Mouse (Mus musculus) liver, postnatal 0 days (tissue): Measurements from ENCODE around the gene Zfp473.

Experiments
- CTCF ChIP-seq: sonication (generic); IDR thresholded peaks from 2 replicates; pipeline ENCODE4 v1.5.1; 2016; ENCODE audit warnings: antibody characterized with exemption, low read depth
- EP300 ChIP-seq: IDR thresholded peaks from 2 replicates; pipeline ENCODE4 v1.6.1; 2016; ENCODE audit warnings: antibody characterized with exemption, low read depth, mild to moderate bottlenecking

GRCm38 (mm10) chr7:44728082-44728975 is 22.5 kb downstream of the Zfp473 start:
- TF ChIP-seq CTCF (no peak), EP300 (no peak)
